Mouse (Mus musculus) hindbrain, embryonic 12.5 days (tissue): ENCODE data around the gene Slc31a2. TPM values are rescaled to one million over a fixed set of nuclear protein-coding genes. Genes with fewer than 3 reads are reported as not detected.

ENCODE experiments used
- ATAC-seq: fragments of 200-750 bp; cut with Nextera tagmentation; 2 replicates; pipeline ENCODE4 v1.8.0; 2017; ENCODE audit warnings: moderate TSS enrichment; ENCODE audit not compliant: low FRiP score
- H3K27ac ChIP-seq: fragments of 300-500 bp; sonication (generic); 2 replicates; pipeline ENCODE4 v1.5.1; 2016; ENCODE audit warnings: mild to moderate bottlenecking
- H3K27me3 ChIP-seq: fragments of 300-500 bp; sonication (generic); 2 replicates; pipeline ENCODE4 v1.6.1; 2016; ENCODE audit warnings: mild to moderate bottlenecking
- H3K36me3 ChIP-seq: fragments of 300-500 bp; sonication (generic); 2 replicates; pipeline ENCODE4 v1.6.1; 2016; ENCODE audit warnings: mild to moderate bottlenecking
- H3K4me1 ChIP-seq: fragments of 300-500 bp; sonication (generic); 2 replicates; pipeline ENCODE4 v1.6.1; 2016
- H3K4me2 ChIP-seq: fragments of 300-500 bp; sonication (generic); replicated peaks from 2 replicates; pipeline ENCODE4 v1.6.1; 2016; ENCODE audit warnings: mild to moderate bottlenecking
- H3K4me3 ChIP-seq: fragments of 300-500 bp; sonication (generic); 2 replicates; pipeline ENCODE4 v1.5.1; 2016; ENCODE audit warnings: mild to moderate bottlenecking
- H3K9ac ChIP-seq: fragments of 300-500 bp; sonication (generic); 2 replicates; pipeline ENCODE4 v1.6.1; 2016; ENCODE audit warnings: mild to moderate bottlenecking, moderate library complexity
- H3K9me3 ChIP-seq: fragments of 300-500 bp; sonication (generic); replicated peaks from 2 replicates; pipeline ENCODE4 v1.6.1; 2016; ENCODE audit warnings: mild to moderate bottlenecking
- WGBS: fragments of 180-500 bp; shearing (Covaris S2); methylation state at CpG from one replicate; pipeline ENCODE4 v1.1.7; 2016; 5-methylcytosine and 5-hydroxymethylcytosine counted together
- polyA plus RNA-seq: library from polyadenylated mRNA; unstranded; fragments of >200 nt; fragmentation: Nextera tagmentation; extraction: Ambion mirVana; gene quantifications from 2 replicates; pipeline ENCODE4 v1.2.1, GENCODE M21; 2016

The Slc31a2 gene
- polyA plus RNA-seq, 1 experiment from 2014 or later: 13.0 TPM

DNA sequence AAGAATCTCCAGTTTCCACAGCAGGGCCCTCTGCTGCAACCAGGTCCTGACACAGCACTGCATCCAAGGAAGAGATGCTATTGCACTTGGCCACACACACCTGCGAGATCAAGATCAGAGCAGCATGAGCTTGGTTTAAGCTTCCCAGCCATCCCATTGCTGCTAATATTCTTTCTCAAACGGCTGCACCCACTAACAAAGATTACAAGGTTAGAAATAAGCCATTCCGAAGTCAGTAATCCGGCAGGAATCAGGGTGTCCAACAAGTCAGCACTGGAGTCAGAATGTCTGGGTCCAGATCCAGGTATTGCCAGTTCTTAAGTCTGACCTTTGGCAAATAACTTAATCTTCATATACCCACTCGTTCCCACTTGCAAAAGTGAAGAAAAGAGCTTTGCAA, 76.2 kb downstream of the Slc31a2 start:
- H3K9ac ChIP-seq: no peak overlapping the region
- no peaks in the 10 kb centered on the region for H3K27me3 ChIP-seq
- H3K4me3 ChIP-seq: no peak overlapping the region
- 92% methylated on average over 5 of the region's 5 CpGs for WGBS
- no peak overlapping the region for H3K4me2 ChIP-seq
- no peak overlapping the region for H3K27ac ChIP-seq
- H3K4me1 ChIP-seq: no peaks in the 10 kb centered on the region
- no peak for ATAC-seq
- H3K36me3 ChIP-seq: peaks cover 44% of the 10 kb centered on the region
- H3K9me3 ChIP-seq: no peaks in the 10 kb centered on the region

DNA sequence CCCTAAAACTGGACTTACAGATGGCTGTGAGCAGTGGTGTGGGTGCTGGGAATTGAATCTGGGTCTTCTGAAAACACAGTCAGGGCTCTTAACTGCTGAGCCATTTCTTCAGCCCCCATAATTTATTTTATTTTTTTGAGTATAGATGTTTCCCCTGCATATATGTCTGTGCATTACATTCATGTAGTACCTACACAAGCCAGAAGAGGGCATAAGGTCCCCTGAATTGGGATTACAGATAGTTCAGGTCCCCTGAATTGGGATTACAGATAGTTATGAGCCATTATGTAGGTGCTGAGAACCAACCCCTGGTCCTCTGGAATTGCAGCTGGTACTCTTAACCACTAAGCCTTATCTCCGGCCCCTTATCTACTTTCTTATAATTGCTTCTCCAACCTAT, 81.6 kb downstream of the Slc31a2 start:
- no peak for ATAC-seq
- Histone ChIP-seq H3K4me3 (no peak overlapping the region), H3K27me3 (no peaks in the 10 kb centered on the region), H3K9ac (no peak overlapping the region), H3K4me1 (no peaks in the 10 kb centered on the region), H3K4me2 (no peak overlapping the region), H3K9me3 (no peaks in the 10 kb centered on the region), H3K36me3 (peaks cover 45% of the 10 kb centered on the region), H3K27ac (no peak overlapping the region)
- 90% methylated on average over 1 of the region's 1 CpGs for WGBS

DNA sequence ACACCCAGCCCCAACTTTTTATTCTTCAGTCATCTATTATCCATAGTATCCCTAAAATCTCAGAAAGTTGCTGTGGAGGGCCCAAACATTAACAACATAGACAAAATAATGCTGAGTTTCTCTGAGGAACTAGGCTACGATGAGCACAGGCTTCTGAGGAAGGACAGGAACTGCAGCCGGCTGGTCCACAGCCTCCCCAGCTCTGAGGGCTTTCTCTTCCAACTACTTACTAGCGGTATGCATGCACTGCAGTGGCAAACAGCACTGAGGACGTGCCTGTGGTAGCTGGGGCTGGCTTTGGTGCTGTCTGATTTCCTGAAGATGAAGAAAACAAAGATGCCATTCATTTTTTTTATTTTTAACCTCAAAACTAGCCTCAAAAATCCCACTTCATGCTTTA, 83.5 kb downstream of the Slc31a2 start:
- Histone ChIP-seq H3K27ac (no peak overlapping the region), H3K9me3 (no peaks in the 10 kb centered on the region), H3K4me1 (no peaks in the 10 kb centered on the region), H3K4me2 (no peak overlapping the region), H3K4me3 (no peak overlapping the region), H3K36me3 (peaks cover 34% of the 10 kb centered on the region), H3K9ac (no peak overlapping the region), H3K27me3 (no peaks in the 10 kb centered on the region)
- WGBS: 79% methylated on average over 4 of the region's 4 CpGs
- ATAC-seq: no peak

DNA sequence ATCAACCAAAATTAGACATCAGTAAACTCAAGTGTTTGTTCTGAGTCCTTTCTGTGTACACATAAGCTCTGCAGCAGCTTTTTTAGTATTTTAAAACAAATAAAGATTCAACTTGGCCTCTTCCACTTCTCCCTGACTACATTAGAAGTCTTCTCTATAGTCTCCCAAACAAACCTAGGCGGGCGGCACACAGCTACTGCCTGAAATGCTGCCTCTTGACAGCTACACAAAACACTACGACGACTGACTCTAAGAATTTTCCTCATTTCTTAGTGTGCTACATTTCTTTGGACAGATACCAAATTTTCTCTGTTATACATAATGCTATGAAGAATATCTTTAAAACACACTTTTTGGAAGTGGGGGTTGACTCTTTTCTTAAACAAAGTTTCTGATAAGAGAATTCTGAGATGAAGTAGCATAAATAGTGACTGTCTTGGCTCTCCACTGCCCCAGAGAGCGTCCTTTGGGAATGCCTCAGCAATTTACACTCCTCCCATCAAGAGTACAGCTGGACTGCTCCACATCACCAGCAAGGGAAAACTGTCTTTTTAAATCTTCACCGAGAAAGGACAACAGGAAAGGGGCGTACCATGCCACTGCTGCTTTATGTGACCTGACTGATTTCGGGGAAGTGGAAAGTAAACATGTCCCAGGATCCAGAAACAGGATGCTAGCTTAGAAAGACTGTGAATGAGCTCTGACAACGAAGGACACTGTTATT, 85.4 kb downstream of the Slc31a2 start:
- Histone ChIP-seq H3K27ac (no peak overlapping the region), H3K9me3 (no peaks in the 10 kb centered on the region), H3K36me3 (peaks cover 44% of the 10 kb centered on the region), H3K4me2 (no peak overlapping the region), H3K4me3 (no peak overlapping the region), H3K9ac (no peak overlapping the region), H3K27me3 (no peaks in the 10 kb centered on the region), H3K4me1 (no peaks in the 10 kb centered on the region)
- 77% methylated on average over 9 of the region's 9 CpGs for WGBS
- no peak for ATAC-seq

Other genes with a start within 250 kb of the Slc31a2 start
- not detected in 2 replicates for gene Mup20, start 208.4 kb upstream of the Slc31a2 start, polyA plus RNA-seq
- not detected in 2 replicates for gene Mup3, start 175.2 kb upstream of the Slc31a2 start, polyA plus RNA-seq
- gene Mup21, start 111.7 kb upstream of the Slc31a2 start, polyA plus RNA-seq: not detected in 2 replicates
- gene Zfp37, start 31.5 kb upstream of the Slc31a2 start, polyA plus RNA-seq: 29.4 and 30.2 TPM in 2 replicates
- 25.9 and 26.4 TPM in 2 replicates for gene Fkbp15, start 98.0 kb downstream of the Slc31a2 start, polyA plus RNA-seq
- 45.2 and 48.5 TPM in 2 replicates for gene Slc31a1, start 98.2 kb downstream of the Slc31a2 start, polyA plus RNA-seq
- 136 and 147 TPM in 2 replicates for gene Cdc26, start 146.1 kb downstream of the Slc31a2 start, polyA plus RNA-seq
- gene Prpf4, start 146.2 kb downstream of the Slc31a2 start, polyA plus RNA-seq: 20.8 and 21.2 TPM in 2 replicates
- gene Rnf183, start 172.7 kb downstream of the Slc31a2 start, polyA plus RNA-seq: not detected in 2 replicates
- gene Wdr31, start 208.3 kb downstream of the Slc31a2 start, polyA plus RNA-seq: 8.2 and 9.0 TPM in 2 replicates
- gene Bspry, start 217.5 kb downstream of the Slc31a2 start, polyA plus RNA-seq: 1.2 and 1.7 TPM in 2 replicates
- gene Hdhd3, start 240.9 kb downstream of the Slc31a2 start, polyA plus RNA-seq: 11.8 and 12.7 TPM in 2 replicates